Mouse (Mus musculus) CD4-positive helper T cell, adult 2 months (primary cell): Measurements from ENCODE around the gene Aqp2.

Experiments
- DNase-seq: peaks from one replicate; pipeline ENCODE4 v3.0.0-alpha.2; 2012; ENCODE audit warnings: low read depth, missing footprints, low spot score

Gene Aqp2

GRCm38 (mm10) chr15:99618595-99618994 lies 39.7 kb downstream of the Aqp2 start:
- no peak for DNase-seq

- no peak for DNase-seq
These were observed 41.0 kb downstream of the Aqp2 start for GRCm38 (mm10) chr15:99619821-99620220.

- no peak for DNase-seq
These were observed 43.2 kb downstream of the Aqp2 start for GRCm38 (mm10) chr15:99622063-99622462.

GRCm38 (mm10) chr15:99631618-99632017 lies 52.8 kb downstream of the Aqp2 start:
- DNase-seq = peak; percentile 22
